Mouse (Mus musculus) MN1 (cell line): Measurements from ENCODE around the gene Fnip2.
A peak's percentile ranks its signal among the peaks of the same experiment; 100 is the strongest.
"Not testable (repeated sequence)": the region's sequence is repeated elsewhere in the genome, so short reads cannot be mapped to it uniquely, and the experiment has no call there.

Experiments
- DNase-seq: peaks from one replicate; pipeline ENCODE4 v3.0.0-alpha.2; 2016; ENCODE audit warnings: low spot score

Gene Fnip2

GRCm38 (mm10) chr3:79475980-79476379 is 91.6 kb downstream of the Fnip2 start:
- DNase-seq, result no peak

- peak; percentile 21 for DNase-seq
Measured at GRCm38 (mm10) chr3:79474911-79475310, 92.7 kb downstream of the Fnip2 start.

DNA sequence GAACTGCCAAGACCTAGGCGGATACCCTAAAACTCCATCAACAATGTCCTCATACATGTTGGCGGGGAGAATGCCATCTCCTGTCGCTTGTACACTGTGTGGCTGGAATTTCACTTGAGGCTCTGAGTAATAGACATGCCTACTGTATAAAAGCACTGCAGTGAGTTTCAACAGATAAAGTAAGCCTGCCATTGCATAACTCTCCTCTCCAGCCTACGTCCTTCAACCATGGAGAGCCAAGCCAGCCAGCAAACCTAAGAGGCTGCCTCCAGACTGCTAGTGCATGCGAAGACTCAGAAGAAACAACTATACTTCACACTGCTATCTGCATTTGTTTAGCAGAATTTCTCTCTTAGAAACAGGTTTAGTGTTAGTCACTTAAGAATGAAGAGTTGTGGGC is 95.2 kb downstream of the Fnip2 start:
- no peak for DNase-seq

- DNase-seq, result no peak
Measured at GRCm38 (mm10) chr3:79469440-79469839, 98.2 kb downstream of the Fnip2 start.

DNA sequence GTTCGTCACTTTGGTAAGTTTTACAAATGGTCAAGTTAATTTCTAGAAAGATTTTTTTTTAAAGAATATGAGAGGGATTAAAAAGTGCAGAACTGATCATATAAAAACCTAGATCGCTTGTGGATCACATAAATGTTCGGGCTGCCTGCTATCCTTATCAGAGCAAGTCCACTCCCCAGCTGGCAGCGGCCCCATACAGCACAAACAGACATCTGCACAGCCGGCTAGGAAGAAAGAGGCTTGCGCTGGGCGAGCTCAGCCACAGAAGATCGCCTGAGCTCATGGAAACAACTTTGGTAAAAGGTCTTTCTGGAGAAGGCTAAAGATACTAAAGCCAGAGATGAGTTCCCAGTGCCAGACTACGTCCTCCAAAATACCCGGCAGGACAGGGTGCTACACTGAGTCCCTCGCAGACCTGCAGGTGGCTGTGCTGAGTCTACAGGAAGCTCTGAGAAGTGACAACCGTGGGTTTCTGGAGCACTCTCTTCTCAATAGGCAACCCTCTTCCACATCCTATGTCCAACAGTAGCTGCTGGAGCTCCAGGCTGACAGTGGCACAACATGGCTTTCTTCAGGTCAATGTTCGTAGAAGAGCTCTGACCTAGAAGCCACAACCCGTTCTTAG is 108.8 kb downstream of the Fnip2 start:
- DNase-seq, result no peak

DNA sequence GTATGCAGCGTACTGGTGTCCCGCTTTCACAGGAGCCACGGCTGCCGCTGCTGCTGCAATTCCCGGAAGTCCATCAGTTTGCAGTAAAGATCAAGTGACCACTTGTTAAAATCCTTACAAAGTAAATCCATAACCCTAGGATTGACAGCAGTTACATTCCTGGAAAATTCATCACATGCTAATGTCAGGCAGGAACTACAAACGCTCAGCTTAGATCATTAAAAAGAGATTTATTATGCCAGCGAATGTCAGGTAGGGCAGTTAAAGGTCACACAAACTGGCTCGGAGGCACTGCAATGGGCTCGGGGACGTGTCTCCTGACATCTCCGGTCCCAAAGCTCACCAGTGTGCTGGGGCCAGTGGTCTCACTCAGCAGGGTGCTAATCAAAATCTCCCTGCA is 111.8 kb downstream of the Fnip2 start:
- no peak for DNase-seq

DNA sequence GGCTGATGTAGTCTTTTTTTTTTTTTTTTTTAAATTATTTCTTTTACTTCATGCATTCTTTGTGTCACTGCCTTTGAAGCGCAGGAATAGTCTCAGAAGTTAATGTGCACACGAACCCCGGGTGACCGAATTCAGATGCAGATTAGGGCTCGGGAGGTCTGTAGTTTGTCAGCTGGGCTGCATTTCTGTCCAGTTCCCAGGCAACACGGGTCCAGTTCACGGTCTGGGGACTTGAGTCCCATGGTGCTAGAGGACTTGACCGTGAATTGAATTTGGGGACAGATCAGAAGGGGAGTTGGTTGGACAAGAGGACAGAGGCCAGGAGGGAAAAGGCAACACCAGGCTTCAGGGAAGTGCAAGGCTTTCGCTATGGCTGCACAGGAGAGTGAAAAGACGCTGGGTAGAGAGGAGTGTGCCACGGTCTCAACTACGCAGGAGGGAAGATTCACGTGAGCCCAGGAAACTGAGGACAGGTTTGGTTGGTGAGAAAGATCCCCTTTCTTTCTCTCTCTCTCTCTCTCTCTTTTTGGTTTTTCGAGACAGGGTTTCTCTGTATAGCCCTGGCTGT is 114.8 kb downstream of the Fnip2 start:
- no peak for DNase-seq

DNA sequence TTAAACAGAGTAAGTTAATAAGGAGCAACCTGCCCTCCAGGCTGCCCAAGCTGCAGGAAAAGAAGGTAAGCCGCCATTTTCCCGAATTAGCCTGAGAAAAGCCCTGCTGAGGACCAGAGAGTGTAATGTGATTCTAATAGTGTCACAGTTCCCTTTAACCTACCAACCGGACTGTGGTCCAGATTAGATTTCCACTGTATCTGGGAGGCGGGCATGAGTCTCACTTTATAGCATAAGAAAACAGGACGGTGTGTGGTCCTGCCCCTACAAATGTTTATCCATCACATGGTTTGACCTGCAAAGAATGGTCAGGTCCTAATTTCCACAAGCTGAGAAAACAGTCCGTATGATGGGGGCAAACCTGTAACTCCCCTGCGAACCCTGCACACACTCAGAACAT is 118.2 kb downstream of the Fnip2 start:
- no peak for DNase-seq

DNA sequence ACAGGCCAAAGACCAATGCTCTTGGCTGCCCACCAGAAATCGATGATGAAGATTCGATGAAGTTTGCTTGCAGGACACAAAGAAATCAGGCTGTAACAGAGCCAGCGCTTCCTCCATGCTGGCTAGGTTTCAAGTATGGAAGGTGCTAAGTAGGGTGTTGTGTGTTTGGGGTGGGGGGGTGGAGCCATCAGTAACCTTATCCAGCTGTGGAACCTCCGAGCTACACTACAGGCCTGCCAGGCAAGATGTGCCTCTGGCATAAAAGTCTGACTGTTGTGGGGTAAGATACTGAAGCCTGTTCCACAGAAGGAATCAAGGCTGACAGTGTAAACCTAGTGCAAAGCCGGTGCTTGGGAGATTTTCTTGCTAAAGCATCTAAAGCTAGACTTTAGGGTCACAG is 119.2 kb downstream of the Fnip2 start:
- no peak for DNase-seq

GRCm38 (mm10) chr3:79446648-79447047 is 120.9 kb downstream of the Fnip2 start:
- not testable (repeated sequence) for DNase-seq

DNA sequence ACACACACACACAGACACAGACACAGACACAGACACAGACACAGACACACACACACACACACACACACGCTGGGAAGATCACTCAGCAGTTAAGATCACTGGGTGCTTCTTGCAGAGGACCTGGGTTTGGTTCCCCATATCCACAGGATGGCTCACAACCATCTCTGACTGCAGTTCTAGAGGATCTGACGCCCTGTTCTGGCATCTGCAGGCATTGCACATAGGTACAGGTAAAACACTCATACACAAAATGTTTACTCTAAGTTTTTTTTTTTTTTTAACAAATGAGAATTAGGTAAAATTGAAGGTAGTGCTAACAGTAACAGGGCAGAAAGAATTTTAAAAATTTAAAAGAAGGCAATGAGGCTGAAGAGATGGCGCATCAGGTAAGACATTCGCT is 121.5 kb downstream of the Fnip2 start:
- DNase-seq, result no peak

DNA sequence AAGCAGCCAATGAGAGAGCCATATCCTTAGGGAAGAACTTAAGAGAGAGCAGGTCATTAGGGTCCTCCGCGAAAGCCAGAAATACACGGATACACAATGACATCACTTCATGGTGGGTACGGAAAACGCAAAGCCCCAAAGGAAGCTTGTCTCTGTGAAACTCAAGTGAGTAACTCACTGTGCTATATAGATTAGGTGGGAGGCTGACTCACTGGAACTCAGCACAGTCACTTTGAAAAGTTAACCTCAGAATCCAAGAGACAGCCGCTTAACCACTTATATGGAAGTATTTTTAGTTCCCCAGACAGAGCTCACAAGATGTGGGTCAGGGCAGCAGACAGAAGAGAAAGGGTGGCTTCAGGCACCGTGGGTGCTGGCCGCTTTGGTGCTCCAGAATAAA is 122.6 kb downstream of the Fnip2 start:
- no peak for DNase-seq

- no peak for DNase-seq
Measured at GRCm38 (mm10) chr3:79443850-79444249, 123.7 kb downstream of the Fnip2 start.

- peak; percentile 51 for DNase-seq
Measured at GRCm38 (mm10) chr3:79440976-79441491, 126.6 kb downstream of the Fnip2 start.

- no peak for DNase-seq
Measured at GRCm38 (mm10) chr3:79438276-79438675, 129.3 kb downstream of the Fnip2 start.

DNA sequence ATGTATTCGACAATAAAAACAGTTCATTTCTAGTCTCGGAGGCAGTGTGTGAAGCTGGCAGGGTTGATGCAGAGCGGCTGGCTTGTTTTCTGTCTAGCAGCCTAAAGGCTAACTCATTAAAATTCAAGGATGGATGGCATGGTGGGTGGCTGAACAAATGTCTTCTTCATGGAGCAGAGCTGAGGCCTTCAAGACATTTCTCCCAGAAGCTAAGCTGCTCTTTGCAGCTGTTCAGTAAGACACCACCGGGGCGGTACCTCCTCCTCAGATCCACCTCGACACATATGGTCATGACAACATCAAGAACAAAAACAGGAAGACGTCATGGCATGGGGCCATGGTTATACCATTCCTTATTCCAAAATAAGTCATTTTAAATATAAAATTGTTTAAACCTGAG is 131.4 kb downstream of the Fnip2 start:
- DNase-seq, result no peak

DNA sequence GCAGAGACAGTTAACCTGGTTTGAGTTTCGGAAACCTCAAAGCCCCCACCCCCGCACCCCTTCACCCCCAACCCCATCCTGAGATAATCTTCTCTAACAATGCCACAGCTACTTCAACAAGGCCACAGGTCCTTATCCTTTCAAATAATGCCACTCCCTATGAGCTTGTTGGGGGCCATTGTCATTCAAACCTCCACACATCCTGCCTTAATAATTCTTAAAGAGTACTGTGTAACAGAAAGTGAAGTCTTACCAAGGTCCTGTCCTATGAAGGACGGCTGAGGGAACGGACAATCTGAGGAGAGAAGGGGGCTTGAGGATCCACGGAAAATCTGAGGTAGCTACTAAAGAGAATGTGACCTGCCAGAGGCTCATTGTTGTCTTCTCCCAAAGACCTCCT is 132.6 kb downstream of the Fnip2 start:
- DNase-seq, result no peak

DNA sequence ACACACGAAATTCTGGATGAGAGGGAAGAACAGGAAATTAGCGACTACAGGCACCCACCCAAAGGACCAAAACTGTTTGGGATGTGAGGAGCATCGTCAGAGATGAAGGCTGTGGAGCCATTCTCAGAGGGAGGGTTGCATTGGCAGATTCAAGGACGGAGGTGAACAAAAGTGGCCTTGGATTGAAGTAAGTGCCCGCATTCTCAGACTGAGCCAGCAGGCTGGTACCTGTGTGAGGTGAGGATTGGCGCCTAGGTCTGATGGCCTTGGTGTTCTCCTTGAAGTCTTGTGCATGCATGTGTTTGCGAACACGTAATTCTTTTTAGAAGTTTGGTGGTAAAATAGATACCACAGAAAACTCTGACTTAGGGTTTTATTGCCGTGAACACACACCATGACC is 133.2 kb downstream of the Fnip2 start:
- no peak for DNase-seq

- no peak for DNase-seq
Measured at GRCm38 (mm10) chr3:79433593-79433992, 134.0 kb downstream of the Fnip2 start.

GRCm38 (mm10) chr3:79425441-79425840 is 142.2 kb downstream of the Fnip2 start:
- no peak for DNase-seq

- DNase-seq, result no peak
Measured at GRCm38 (mm10) chr3:79418921-79419320, 148.7 kb downstream of the Fnip2 start.

DNA sequence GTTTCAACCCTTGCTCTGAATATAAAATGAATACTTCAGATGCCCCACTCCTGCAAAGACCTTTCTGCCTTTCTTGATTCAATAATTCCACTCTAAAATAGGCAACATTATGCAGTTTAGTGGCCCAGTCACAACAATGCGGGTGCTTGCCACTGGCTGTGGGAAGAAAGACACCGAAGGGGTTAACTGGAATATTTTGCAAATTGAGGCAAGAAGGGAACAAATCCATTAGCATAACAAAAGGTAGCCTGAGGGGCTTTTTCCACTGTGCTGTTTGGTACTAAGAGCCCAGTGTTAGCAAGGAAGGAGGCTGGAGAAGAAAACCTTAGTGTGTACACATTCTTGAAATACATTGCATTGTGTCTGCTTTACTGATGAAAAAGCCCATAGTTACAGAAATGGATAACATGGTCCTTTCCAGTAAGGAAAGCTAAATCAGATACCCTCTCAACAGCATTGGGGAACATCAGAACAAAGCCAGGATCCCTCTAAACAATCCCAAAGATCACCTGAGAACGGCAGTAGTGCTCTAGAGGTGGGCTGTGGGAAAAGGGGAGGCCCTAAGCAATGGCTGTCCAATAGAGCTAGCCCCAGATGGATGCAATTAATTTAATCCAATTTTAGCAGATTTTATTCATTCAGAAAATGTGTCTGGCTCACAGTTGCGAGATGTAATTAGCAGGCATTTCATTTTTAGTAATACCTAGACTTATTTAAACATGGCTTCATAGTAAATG is 150.5 kb downstream of the Fnip2 start:
- no peak for DNase-seq

- no peak for DNase-seq
Measured at GRCm38 (mm10) chr3:79415929-79416328, 151.7 kb downstream of the Fnip2 start.
